Comparison of ENCODE assay signal across 9 mouse cellular contexts in the genomic region with DNA sequence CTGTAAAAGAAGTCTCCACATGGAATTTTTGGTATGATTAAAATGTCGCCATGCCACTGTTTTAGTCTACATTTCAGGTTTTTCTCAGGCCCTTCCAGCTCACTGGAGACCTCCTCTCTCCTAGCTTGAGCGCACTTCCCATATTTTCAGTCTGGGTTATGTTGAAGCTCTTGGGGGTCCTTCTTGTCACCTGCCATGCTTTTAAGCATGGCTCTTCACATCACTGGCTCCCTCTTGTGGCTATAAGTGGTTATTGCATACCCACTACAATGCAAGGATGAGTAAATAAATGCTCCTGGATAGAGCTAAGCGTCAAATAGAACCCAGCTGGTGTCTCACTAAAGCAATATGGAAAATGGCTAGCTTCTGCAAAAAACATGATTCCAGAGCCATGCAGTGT.
DNase-seq lines count a peak whose midpoint lies in the region; ATAC-seq and TF ChIP-seq lines count a peak whose summit lies in the region.
"Had no signal": no experiment of that assay in that cellular context is flagged by ENCODE, and none has a peak within 500 bp of the region (broad histone marks: within the 10 kb centered on the region; RNA-seq: fewer than 3 reads in every experiment).

No protein-coding gene starts in this region.

- no peaks in the 10 kb centered on the region for H3K9me3 ChIP-seq in forebrain, embryonic 11.5 days (ENCODE audit: control insufficient read depth, low read length)

- H3K27ac ChIP-seq in forebrain, embryonic 11.5 days (ENCODE audit: low read depth, low read length) = no peak overlapping the region
- no peak overlapping the region for H3K27ac ChIP-seq in small intestine, adult 2 months (ENCODE audit: insufficient read depth, low read depth, low read length)

- TF ChIP-seq POLR2A in small intestine, adult 2 months (IDR thresholded peaks at IDR 0.05; ENCODE audit: low read depth, low read length) = no peak

- no peak overlapping the region for H3K9ac ChIP-seq in forebrain, embryonic 11.5 days (ENCODE audit: low read length)

- peak; percentile 34; the same call in 1 of the 2 replicates for ATAC-seq in forebrain, embryonic 11.5 days (replicated peaks; ENCODE audit: low FRiP score)

- H3K36me3 ChIP-seq in forebrain, embryonic 11.5 days (ENCODE audit: control insufficient read depth, insufficient read depth, low read length) = no peaks in the 10 kb centered on the region
- H3K36me3 ChIP-seq in small intestine, adult 2 months (ENCODE audit: control insufficient read depth, insufficient read depth, low read length) = no peaks in the 10 kb centered on the region

- H3K4me1 ChIP-seq in forebrain, embryonic 11.5 days (replicated peaks; ENCODE audit: control insufficient read depth, insufficient read depth, low read length) = no peaks in the 10 kb centered on the region
- peaks cover 4% of the 10 kb centered on the region; the same call in 1 of the 2 replicates for H3K4me1 ChIP-seq in small intestine, adult 2 months (ENCODE audit: control insufficient read depth, insufficient read depth, insufficient read length, low read length)

- DNase-seq in cerebellum, postnatal 14 days = peak; percentile 65 to 72
- DNase-seq in cerebellum, adult 11 months = no peak
- DNase-seq in right cerebral cortex, adult 18-20 months = peak; percentile 42
- no peak for DNase-seq in right cerebral cortex, postnatal 36 days (ENCODE audit: low spot score in 2 of 2)
- DNase-seq in forebrain, embryonic 11.5 days (ENCODE audit: low spot score) = no peak
- DNase-seq in layer of hippocampus, adult 9-11 months = peak; percentile 26
- no peak for DNase-seq in cerebellum, adult 8-10 months

- no peak overlapping the region for H3K4me2 ChIP-seq in forebrain, embryonic 11.5 days (ENCODE audit: low read depth, low read length, severe bottlenecking)

- TF ChIP-seq CTCF in small intestine, adult 2 months (IDR thresholded peaks at IDR 0.05; ENCODE audit: extremely low read depth, insufficient read length, insufficient replicate concordance, low read depth, low read length) = peak; percentile 50; the same call in 1 of the 2 replicates

- no peaks in the 10 kb centered on the region for H3K27me3 ChIP-seq in forebrain, embryonic 11.5 days (ENCODE audit: control insufficient read depth, insufficient read depth, low read length)
- no peaks in the 10 kb centered on the region for H3K27me3 ChIP-seq in small intestine, adult 2 months (ENCODE audit: control insufficient read depth, insufficient read depth, low read length)

- WGBS in forebrain, embryonic 11.5 days = 65% methylated on average over 3 of the region's 3 CpGs
- 65% methylated on average over 3 of the region's 3 CpGs for WGBS in small intestine, adult 2 months

- no peak overlapping the region for H3K4me3 ChIP-seq in forebrain, embryonic 11.5 days (ENCODE audit: low read depth, low read length)
- H3K4me3 ChIP-seq in small intestine, adult 2 months (ENCODE audit: low read depth, low read length) = no peak overlapping the region
- H3K4me3 ChIP-seq: megakaryocyte, embryonic 14.5 days had no signal

Comparison
In these comparisons a context has a peak if more than half of its experiments do, and no peak if none do; other contexts are left out.
1. DNase-seq: peak in cerebellum, postnatal 14 days (2 of 2), right cerebral cortex, adult 18-20 months (single experiment) and layer of hippocampus, adult 9-11 months (single experiment); none in cerebellum, adult 11 months (single experiment), right cerebral cortex, postnatal 36 days (0 of 2), forebrain, embryonic 11.5 days (single experiment) and cerebellum, adult 8-10 months (single experiment).